Mouse (Mus musculus): ENCODE results near the gene Lyrm4. TPM values are rescaled to one million over a fixed set of nuclear protein-coding genes. Genes with fewer than 3 reads are reported as not detected.
A peak's percentile ranks its signal among the peaks of the same experiment; 100 is the strongest.

Gene Lyrm4
- total RNA-seq (2021), result 10 to 100 TPM; 20.8 to 21.7 TPM

DNA sequence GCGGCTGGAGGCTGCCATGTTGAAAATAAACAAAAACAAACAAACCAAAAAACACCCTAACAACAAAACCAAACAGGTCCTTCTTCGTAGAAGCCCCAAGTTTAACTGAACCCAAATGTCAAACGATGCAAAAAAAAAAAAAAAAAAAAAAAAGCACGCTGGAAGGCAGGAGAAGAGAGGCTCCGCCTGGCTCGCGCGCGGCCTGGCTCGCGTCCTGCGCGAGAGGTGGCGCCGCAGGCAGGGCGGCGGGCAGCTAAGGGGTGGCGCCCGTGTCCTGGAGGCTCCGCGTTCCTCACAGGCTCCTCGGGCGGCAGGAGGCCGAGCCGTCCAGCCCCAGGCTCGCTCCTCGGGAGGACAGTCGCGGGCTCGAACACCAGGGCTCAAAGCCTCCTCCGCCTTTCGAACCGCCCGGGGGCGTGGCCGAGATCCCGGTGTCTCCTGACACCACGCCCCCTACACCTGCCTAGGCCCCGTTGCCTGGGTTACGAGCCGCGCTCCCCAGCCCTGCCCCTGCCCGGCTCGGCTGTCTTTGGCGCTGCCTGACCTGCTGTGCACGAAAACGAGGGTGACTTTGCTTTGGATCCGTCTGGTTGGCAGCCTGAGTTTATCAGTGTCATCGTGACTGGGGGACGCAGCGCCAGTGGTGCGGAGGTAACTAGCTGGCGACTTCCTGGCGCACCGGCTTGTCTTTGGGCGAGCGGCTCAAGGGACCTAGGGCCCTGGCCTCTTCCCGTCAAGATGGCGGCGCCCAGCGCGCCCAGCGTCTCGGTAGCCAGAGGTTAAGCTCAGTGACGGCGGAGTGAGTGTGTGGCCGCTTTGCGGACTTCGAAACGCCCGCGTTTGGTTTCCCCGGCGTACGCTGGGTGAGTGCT is at the start of gene Lyrm4, which contains the start of gene Fars2:
Gene Lyrm4 (minus strand): TSS at position 384 of the 872 bp plus-strand sequence.
Gene Fars2 (plus strand): TSS at position 270 of the 872 bp plus-strand sequence.
- peak; percentile 88 to 98 for DNase-seq (ENCODE audit: extremely low spot score in 1 of 2, low spot score in 1 of 2)

DNA sequence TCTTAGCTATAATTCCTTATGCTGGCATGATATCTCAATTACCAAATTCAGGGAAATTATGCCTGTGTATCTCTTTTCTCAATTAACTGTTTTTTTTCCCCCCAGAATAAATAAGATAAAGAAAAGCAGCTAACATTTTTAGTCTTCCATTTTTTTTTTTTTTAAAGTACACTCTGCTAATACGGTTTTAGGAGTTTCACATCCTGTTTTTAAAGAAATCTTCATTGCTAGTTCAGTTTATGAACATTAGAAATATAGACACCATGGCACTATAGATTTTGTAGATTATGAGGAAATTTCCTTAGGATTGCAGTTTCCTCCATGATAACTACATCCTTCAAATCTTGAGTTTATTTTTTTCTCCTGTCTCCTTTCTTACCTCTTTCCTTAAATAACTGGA is 46.6 kb upstream of the Lyrm4 start:
- no peak for DNase-seq (ENCODE audit: extremely low spot score in 1 of 2, low spot score in 1 of 2)

DNA sequence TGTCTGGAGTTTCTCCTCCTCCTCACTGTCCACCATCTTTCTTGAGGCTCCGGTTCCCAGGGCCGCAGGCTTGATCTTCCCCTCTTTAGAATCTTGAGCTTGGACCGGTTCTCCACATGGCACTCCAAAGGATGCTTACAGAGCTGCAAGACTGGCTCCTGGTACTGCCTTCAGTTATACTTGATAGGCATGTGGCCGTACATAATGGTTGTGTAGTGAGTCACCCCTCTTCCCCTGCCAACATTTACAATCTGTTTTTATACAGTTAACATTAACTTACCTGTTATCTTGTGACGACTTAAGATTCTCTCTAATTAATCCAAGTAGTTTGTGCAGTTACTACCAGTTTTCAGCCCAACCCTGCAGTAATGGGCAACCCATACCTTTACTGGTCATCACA is 46.1 kb upstream of the Lyrm4 start:
- no peak for DNase-seq (ENCODE audit: extremely low spot score in 1 of 2, low spot score in 1 of 2)

DNA sequence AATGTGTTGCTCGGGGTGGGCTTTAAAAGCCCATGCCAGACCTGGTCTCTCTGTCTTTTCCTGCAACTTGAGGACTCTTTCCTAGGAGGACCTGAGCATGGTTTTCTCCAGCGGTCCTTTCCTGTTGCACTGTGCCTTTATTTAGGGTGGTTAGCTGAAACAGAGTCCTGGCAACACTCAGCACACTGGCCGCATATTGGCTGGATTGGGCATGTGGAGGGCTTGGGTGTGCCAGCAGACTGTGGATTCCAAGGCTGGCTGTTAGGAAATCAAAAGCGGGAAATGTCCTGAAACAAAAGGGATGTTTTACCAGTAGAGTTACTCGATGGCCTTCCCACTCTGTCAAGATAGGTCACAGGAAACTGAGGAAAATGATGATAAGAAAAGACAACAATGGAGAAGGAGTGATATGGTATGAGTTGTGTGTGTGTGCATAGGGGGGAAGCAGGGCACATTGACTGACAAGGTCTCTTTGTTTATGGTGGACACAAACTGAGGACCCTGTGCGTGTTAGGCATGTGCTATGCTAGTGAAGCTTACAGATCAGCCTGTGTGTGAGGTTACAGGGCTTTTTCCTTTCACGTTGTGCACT is 39.1 kb upstream of the Lyrm4 start:
- DNase-seq (ENCODE audit: extremely low spot score in 1 of 2, low spot score in 1 of 2), result no peak

DNA sequence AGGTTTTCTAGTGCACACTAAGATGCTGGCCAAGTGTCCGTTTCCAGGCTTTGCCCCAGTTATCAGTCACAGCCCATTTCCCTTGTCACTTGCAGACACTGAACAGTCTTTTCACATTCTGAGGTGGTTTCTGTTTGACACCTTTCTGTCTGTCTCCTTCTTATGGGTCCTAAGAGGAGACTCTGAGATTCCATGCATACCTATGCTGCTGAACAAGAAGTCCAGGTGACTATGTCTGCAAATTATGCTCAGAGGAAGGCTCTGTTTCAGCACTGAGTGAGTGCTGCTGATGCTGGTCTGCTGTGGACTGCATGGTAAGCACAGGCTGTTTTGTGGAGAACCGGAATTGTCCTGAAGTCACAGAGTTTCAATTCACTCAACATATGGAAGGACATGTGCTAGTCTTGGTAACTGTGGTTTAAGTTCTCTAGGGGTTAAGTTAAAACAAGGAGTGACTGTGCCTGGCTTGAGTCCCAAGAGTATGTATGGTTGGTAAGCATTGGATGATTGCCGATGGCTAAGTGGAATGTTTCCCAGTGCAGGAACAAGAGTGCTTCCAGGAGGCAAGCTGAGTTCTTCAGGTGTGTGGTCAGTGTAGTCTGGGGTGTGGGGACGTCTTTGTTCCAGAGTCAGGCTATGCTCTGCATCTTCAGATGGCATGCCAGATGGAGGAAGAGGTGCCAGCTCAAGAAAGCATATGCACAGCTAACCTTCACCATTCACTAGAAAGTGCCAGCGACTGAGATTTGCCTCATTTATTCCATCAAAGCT is 35.6 kb upstream of the Lyrm4 start:
- no peak for DNase-seq (ENCODE audit: extremely low spot score in 1 of 2, low spot score in 1 of 2)

DNA sequence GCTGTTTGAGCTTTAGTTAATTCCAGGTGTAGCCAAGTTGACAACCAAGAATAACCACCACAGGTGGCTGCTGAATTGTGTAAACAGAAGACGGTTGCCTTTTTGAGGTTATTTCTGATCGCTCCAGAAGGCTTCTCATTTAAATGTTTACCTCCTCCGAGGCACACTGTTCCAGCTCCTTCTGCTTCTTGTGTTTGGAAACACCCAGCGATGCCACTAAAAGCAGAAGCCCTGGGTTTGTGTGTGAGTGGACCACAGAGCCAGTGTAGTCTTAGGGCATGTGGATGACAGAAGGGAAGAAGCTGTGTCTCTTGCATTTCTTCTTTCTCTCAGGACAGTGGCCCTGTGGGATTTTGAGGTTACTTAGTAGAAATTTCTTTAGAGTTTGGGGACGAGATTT is 32.9 kb upstream of the Lyrm4 start:
- no peak for DNase-seq (ENCODE audit: extremely low spot score in 1 of 2, low spot score in 1 of 2)

DNA sequence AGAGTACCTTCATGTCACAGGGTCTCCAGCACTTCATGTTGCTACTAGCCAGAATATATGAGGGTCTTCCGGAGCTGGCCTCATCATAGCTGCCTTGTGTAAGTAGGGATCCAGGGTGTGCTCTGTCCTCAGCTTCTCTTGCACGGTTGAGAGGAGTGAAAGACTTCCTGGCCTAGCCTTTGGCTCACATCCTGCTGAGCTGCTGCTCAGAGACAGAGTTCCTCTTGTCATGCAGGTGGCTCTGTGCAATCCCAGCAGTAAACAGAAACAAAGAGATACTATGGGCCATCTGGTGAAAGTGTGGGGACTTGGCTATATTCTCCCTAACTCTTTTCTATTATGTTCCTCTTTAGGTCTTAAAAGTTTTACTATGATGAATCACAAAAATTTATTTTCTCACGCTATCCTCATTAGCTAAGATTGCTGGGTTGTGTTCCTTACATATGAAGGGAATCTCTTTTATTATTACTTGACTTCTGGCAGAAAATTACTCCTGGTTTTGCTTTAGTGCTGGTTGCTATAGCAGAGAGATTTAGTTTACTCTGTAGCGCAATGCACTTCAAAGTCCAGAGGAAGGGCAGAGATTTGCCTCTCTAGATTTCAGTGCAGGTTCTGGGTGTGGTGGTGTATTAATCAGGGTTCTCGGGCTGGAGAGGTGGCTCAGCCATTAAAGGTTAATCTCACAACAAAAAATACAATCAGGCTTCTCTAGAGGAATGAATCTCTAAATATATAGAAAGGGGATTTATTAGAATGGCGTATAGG is 32.0 kb upstream of the Lyrm4 start:
- DNase-seq (ENCODE audit: extremely low spot score in 1 of 2, low spot score in 1 of 2), result no peak

DNA sequence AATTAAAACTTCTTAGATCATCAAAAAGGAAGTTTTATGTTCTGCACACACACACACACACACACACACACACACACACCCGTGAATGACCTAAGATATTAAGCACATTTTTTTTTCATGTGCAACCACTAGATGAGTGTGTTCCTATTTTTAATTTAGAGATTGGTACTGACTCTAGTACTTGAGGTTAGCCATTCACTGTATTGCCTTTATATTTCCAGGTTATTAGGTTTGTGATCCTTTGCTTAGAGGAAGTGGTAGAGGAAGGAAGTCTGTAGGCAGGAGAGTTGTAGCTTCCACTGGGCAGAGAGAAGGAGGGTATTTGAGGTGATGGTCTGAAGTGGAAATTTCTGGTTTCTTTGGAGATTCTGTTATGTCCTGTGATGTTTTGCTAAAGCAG is 28.3 kb upstream of the Lyrm4 start:
- no peak for DNase-seq (ENCODE audit: extremely low spot score in 1 of 2, low spot score in 1 of 2)

DNA sequence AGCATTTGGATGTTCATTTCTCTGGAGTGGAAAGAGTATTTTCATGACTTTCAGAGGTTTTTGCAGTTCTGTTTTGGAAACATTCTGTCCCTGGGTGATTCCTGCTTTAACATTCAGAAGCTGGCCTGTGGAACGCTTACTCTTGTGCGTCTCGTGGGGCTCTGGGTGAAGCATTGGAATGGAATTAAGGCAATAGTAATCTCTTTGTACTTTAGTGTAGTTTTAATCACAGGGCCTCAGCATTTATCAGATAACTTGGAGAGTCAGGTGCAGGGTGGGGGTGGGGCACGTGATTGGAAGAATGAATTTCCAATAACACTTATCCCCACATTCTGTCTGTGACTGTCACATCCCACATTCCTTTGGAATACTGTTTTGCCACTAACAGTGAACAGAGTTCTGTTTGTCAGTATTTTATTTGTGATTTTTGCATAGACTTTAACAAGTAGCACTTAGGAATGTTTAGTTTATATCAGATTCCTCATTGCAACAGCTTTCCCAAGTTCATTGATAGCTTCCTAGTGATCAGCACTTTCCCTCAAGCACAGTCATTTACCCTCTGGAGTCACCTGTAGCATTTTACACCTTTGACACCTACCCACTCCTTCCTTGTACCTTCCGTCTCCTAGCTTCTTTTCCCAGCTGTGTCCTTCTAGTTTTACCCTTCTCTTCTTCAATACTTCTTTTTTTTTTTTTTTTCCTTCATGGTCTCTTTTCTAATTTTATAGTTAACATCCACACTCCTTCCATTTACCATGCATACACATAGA is 23.1 kb upstream of the Lyrm4 start:
- no peak for DNase-seq (ENCODE audit: extremely low spot score in 1 of 2, low spot score in 1 of 2)

DNA sequence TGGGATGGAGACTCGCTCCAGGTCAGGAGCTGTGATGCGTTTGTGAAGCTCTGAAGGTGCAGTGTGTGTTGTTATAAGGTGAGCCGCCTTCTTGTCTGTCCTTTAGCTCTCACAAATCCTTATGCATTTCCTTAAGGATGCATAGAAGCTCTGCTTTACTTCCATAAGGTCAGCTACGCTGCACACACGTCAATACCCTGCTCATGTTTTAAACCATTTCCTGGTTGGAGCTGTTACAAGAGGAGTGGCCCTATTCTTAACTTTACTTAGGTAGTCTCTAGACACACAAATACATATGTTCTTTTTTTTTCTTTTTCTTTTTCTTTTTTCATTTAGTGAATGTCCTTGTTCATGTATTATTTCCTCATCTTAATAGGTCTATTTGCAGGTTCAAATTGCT is 22.4 kb upstream of the Lyrm4 start:
- DNase-seq (ENCODE audit: extremely low spot score in 1 of 2, low spot score in 1 of 2), result no peak

DNA sequence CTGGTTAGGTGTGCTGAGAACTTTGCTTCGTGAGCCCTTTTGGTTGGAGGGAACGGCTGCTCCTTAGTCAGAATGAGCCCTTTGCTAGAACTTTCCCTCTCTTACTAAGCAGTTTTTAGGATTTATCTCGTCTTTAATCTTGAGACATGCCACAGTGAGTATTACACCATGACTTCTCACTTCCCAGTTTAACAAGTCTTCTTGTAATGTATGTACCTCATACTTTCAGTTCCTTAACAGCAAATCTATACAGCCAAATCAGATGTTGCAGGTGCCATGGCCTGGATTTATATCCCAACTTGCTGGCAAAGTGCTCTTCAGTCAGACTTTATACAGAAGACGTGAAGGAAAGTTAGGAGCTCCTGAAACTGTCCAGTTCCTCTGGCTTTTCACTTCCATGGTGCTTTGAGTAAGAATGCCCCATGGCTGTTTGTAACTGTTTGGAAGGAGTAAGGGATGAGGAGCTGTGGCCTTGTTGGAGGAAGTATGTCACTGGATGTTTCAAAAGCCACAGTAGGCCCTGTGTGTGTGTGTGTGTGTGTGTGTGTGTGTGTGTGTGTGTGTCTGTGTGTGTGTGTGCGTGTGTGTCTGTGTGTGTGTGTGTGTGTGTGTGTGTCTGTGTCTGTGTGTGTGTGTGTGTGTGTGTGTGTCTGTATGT is 14.8 kb upstream of the Lyrm4 start:
- no peak for DNase-seq (ENCODE audit: extremely low spot score in 1 of 2, low spot score in 1 of 2)

DNA sequence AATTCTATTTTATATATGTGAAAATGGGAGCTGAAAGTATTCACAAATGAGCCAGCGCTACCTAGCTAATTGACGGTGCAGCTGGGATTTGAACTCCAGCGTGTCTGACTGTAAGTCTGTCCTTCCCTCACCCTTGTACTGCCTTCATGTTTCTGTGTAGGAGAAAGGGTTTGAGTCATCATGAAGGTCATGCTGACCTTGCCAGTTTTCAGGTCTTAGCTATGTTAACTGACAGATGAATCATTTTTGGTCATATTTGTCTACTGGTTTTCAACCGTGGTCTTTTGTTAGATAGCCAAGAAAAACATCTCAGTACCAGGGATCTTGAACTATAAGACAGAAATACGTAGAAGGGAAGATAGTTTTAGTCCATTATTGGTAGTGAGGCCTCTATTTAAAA is 14.1 kb upstream of the Lyrm4 start:
- no peak for DNase-seq (ENCODE audit: extremely low spot score in 1 of 2, low spot score in 1 of 2)

DNA sequence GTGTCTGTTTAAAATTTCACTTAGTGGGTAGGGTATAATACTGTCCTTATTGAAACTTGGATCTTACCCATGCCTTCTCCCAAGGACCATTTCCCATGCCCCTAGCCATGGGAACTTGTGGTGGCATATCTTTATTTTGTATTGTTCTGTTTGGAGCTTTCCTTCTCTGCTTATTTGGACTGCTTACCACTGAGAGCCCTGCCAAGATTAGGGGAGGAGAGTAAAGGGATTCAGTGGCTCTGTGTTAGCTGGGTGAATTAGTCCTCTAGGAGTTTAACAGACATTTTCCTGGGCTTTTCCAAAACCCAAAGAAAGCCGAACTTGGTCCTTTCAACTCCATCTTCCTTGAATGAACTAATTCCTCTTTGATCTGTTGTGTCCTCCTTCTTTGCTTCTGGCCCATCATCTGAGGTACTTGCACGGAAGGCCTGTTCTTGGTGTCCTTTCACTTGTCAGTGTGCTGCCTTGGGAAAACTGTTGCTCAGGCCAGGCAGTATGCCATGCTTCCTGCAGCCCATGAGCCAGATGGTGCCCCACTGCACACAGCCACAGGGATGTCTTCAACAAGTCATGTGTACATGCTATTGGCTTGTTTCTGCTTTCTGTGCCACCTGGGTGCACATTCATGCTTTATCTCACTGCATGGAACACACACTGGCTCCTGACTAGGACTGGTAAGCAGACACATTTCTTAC is 12.2 kb upstream of the Lyrm4 start:
- DNase-seq (ENCODE audit: extremely low spot score in 1 of 2, low spot score in 1 of 2), result no peak

DNA sequence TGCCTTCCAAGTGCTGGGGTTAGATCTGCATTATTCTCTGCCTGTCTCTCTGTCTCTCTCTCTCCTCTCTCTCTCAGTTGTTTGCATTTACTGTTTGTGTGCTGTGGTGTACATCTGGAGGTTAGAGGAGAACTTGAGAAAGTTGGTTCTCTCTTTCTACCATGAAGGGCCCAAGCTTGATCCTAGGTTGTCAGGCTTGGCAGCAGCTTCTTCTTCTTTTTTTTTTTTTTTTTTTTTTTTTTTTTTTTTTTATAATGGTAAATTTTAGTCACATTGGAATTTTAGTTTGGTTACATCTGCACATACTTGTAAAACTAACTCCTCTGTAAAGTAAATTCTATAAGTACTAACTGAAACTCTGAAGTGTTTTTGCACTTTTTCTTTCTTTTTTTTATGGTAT is 3.3 kb upstream of the Lyrm4 start:
- no peak for DNase-seq (ENCODE audit: extremely low spot score in 1 of 2, low spot score in 1 of 2)

DNA sequence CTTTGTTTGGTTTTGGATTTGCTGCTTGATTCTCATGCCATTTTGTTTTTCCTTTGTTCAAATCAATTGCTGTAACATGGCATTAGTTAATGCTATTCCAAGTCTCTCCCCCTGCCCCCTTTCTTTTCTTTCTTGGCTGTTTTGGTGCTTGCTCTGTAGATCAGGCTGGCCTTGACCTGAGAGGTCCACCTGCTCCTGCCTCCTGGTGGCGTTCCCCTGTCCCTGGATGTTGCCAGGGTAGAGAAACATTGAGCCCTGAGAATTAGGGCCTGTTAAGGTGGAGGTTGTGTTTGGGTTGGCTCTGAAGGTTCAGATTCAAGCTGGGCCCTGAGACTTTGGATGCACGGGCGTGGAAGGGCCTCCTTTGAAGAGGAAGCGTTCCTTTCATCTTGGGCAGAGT is 2.4 kb upstream of the Lyrm4 start:
- DNase-seq (ENCODE audit: extremely low spot score in 1 of 2, low spot score in 1 of 2), result no peak

DNA sequence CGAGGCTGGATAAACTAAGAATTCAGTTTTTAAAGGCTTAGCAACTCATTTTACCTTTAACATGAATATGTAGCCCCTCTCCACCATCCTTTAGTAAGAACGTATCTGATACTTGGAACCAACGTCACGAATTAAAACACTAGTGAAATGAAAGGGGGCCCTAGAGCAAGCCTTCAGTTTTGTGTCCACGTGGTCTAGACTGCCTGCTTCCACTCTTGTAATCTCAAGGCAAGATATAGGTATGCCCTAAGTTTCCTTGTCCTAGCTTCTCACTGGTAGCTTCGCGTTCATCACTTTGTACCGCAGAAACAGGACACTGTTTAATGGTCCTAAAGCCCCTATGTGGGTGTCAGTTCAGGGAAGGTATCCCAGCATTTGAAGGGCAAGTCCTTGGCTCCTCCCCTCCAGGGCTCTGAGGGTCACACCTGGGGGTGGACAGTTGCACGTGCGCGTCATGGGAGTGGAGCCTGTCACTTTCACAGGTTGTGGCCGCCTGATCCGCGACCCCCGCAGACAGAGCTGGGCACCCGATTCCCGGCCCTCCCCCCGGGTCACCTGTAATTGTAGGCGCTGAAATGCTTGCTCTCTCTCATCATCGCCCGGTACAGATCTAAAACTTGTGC is 695 bp downstream of the Lyrm4 start:
- peak; percentile 19 to 22 for DNase-seq (ENCODE audit: extremely low spot score in 1 of 2, low spot score in 1 of 2)

DNA sequence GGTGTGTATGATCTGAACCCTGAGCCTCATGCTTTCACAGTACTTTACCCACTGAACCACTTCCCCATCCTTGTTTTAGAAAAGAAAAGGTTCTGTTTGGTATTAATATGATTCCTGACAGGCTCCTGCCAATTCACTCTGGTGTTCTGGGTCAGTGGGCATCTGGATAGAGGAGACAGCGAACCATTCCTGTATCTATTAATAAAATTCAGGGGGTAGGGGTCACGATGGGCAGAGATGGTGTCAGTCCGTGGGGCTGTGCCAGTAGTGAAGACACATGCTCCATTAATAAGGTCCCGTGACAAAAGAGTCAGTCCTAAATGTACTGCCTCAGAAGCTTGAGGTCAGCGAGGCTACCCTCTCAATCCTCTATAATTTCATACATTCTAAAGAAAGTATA is 4.1 kb downstream of the Lyrm4 start:
- DNase-seq (ENCODE audit: extremely low spot score in 1 of 2, low spot score in 1 of 2), result no peak

DNA sequence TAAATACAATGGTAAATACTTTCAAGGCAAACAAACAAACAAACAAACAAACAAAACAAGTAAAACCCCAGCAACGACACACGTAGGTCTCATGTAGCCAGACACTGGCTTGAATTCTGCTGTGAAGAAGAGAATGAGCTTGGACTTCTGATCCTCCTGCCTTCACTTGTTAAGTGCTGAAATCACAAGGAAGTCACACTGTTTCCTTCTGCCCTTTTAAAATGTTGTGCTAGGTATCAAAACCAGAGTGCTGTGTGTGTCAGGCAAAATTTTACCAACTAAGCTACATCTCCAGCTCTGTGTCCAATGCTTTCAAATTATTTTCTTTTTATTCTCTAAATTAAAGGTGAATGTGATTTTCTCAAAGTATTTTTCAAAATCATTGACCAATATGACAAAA is 6.0 kb downstream of the Lyrm4 start:
- no peak for DNase-seq (ENCODE audit: extremely low spot score in 1 of 2, low spot score in 1 of 2)

Measured in layer of hippocampus, postnatal 25 days (tissue).